Mouse (Mus musculus) heart, adult 2 months (tissue): Measurements from ENCODE around the gene Alad.

Source experiments
- CTCF ChIP-seq: fragments of 200-600 bp; IDR thresholded peaks from 2 replicates; pipeline ENCODE4 v1.8.1; 2022; ENCODE audit warnings: antibody characterized with exemption, mild to moderate bottlenecking, moderate library complexity
- EP300 ChIP-seq: fragments of 200-500 bp; IDR thresholded peaks from 2 replicates; pipeline ENCODE4 v1.6.1; 2011; ENCODE audit warnings: low read depth, low read length, control low read depth; ENCODE audit not compliant: insufficient read depth

GRCm38 (mm10) chr4:62479937-62480708, 39.6 kb downstream of the Alad start, which contains the start of gene Bspry:
- TF ChIP-seq CTCF, result no peak
- no peak for TF ChIP-seq EP300
